Mouse (Mus musculus) forebrain, embryonic 12.5 days (tissue): Measurements from ENCODE around the gene Atp2b2. TPM values are rescaled to one million over a fixed set of nuclear protein-coding genes. Genes with fewer than 3 reads are reported as not detected.

Source experiments
- ATAC-seq: fragments of 200-750 bp; cut with Nextera tagmentation; 2 replicates; pipeline ENCODE4 v1.8.0; 2017; ENCODE audit warnings: moderate TSS enrichment; ENCODE audit not compliant: low FRiP score
- H3K27ac ChIP-seq: fragments of 300-500 bp; sonication (generic); 2 replicates; pipeline ENCODE4 v1.5.1; 2016; ENCODE audit warnings: mild to moderate bottlenecking
- H3K27me3 ChIP-seq: fragments of 300-500 bp; sonication (generic); 2 replicates; pipeline ENCODE4 v1.6.1; 2016; ENCODE audit warnings: mild to moderate bottlenecking
- H3K36me3 ChIP-seq: fragments of 300-500 bp; sonication (generic); replicated peaks from 2 replicates; pipeline ENCODE4 v1.6.1; 2016; ENCODE audit warnings: mild to moderate bottlenecking
- H3K4me1 ChIP-seq: fragments of 300-500 bp; sonication (generic); 2 replicates; pipeline ENCODE4 v1.6.1; 2016
- H3K4me2 ChIP-seq: fragments of 300-500 bp; sonication (generic); 2 replicates; pipeline ENCODE4 v1.6.1; 2016; ENCODE audit warnings: mild to moderate bottlenecking, moderate library complexity
- H3K4me3 ChIP-seq: fragments of 300-500 bp; sonication (generic); replicated peaks from 2 replicates; pipeline ENCODE4 v1.5.1; 2016; ENCODE audit warnings: mild to moderate bottlenecking
- H3K9ac ChIP-seq: fragments of 300-500 bp; sonication (generic); 2 replicates; pipeline ENCODE4 v1.6.1; 2016; ENCODE audit warnings: mild to moderate bottlenecking
- H3K9me3 ChIP-seq: fragments of 300-500 bp; sonication (generic); 2 replicates; pipeline ENCODE4 v1.6.1; 2016
- WGBS: fragments of 180-500 bp; shearing (Covaris S2); methylation state at CpG from one replicate; pipeline ENCODE4 v1.1.7; 2016; 5-methylcytosine and 5-hydroxymethylcytosine counted together
- polyA plus RNA-seq: library from polyadenylated mRNA; unstranded; fragments of >200 nt; fragmentation: Nextera tagmentation; extraction: Ambion mirVana; gene quantifications from 2 replicates; pipeline ENCODE4 v1.2.1, GENCODE M21; 2016

Gene Atp2b2
- polyA plus RNA-seq, result 8.0 and 8.5 TPM in 2 replicates

- Histone ChIP-seq H3K27ac (no peak within 1 kb of the TSS), H3K9ac (peak within 1 kb of the TSS; percentile 63), H3K4me3 (peak within 1 kb of the TSS; percentile 61), H3K36me3 (no peaks in the 10 kb centered on the region), H3K27me3 (peaks cover 65% of the 10 kb centered on the region), H3K4me1 (peaks cover 7% of the 10 kb centered on the region), H3K9me3 (no peaks in the 10 kb centered on the region), H3K4me2 (peak within 1 kb of the TSS; percentile 100)
- 25% methylated on average over 12 of the region's 12 CpGs for WGBS
- no peak for ATAC-seq
These were observed at the start of gene Atp2b2 for GRCm38 (mm10) chr6:114042332-114042731. Gene Atp2b2 (minus strand): TSS chr6:114042613.

DNA sequence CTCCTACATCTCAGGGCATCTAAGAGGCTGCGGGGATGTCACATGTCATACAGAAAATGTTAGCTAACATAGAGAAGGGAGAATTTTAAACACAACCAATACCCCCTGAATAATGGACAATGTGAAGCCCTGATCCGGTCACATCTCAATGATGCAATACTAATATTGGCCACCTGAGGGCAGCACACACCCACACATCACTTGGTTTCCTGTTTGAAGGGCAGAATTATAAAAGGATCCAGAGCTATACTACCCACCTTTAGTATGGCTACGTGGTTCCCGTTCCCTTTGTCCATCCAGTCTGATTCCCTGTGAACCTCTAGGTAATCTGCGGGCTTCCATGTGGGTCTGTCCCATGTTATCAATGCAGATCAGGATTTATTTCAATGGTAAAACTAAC is 47.2 kb upstream of the Atp2b2 start:
- H3K27ac ChIP-seq, result no peak overlapping the region
- no peak overlapping the region for H3K4me3 ChIP-seq
- no peak overlapping the region for H3K9ac ChIP-seq
- no peak overlapping the region for H3K4me2 ChIP-seq
- H3K36me3 ChIP-seq, result no peaks in the 10 kb centered on the region
- peaks cover 20% of the 10 kb centered on the region for H3K27me3 ChIP-seq
- WGBS, result 13% methylated on average over 5 of the region's 5 CpGs
- H3K9me3 ChIP-seq, result no peaks in the 10 kb centered on the region
- peaks cover 18% of the 10 kb centered on the region for H3K4me1 ChIP-seq
- peak; percentile 49; the same call in 1 of the 2 replicates for ATAC-seq

DNA sequence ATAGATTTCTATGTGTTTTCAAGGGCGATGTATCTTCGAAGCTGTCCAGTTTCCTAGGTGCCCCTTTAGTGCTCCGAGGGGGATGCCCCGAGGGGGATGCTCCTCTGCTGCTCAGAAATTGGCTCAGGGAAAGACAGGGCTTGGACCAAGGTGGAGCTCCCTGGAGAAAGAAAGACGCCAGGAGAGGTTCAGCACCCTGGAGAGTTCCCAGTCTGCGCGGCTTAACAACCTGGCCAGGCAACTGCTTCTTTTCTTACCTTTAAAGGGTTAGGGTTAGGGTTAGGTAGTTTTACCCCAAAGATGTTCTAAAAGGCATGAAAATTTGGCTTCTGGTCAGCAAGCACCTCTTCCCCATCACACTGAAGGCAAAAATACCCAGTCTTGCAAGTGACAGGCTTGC is 44.7 kb upstream of the Atp2b2 start:
- Histone ChIP-seq H3K4me2 (no peak overlapping the region), H3K9me3 (no peaks in the 10 kb centered on the region), H3K9ac (no peak overlapping the region), H3K4me3 (no peak overlapping the region), H3K27ac (no peak overlapping the region), H3K27me3 (peaks cover 20% of the 10 kb centered on the region), H3K36me3 (no peaks in the 10 kb centered on the region), H3K4me1 (peaks cover 2% of the 10 kb centered on the region; the same call in 1 of the 2 replicates)
- no peak for ATAC-seq
- WGBS, result 26% methylated on average over 7 of the region's 7 CpGs

DNA sequence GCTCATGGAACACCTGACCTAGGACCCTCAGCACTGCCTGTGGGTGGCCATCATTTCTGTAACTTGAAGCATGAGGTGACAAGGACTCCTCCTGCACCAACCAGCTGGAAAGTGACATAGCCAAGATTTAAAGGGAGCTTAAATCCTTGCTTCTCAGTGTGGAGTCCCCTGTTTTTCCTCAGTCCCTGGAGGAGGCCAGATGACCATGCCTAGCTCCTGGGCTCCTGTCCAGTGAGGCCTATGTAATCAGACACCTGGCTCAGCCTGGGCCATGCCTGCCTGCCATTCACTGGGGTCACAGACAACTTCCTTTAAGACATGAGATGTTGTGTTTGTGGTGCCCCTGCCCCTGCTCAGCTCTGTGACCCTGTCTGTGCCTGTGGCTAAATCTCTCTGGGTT is 36.1 kb upstream of the Atp2b2 start:
- ATAC-seq, result no peak
- Histone ChIP-seq H3K27me3 (no peaks in the 10 kb centered on the region; the same call in 1 of the 2 replicates), H3K4me3 (no peak overlapping the region), H3K36me3 (no peaks in the 10 kb centered on the region), H3K9me3 (no peaks in the 10 kb centered on the region), H3K4me2 (no peak overlapping the region), H3K9ac (no peak overlapping the region), H3K27ac (no peak overlapping the region), H3K4me1 (no peaks in the 10 kb centered on the region)

- 69% methylated on average over 3 of the region's 3 CpGs for WGBS
- H3K27ac ChIP-seq, result no peak overlapping the region
- no peak overlapping the region for H3K9ac ChIP-seq
- H3K36me3 ChIP-seq, result no peaks in the 10 kb centered on the region
- H3K4me1 ChIP-seq, result no peaks in the 10 kb centered on the region
- no peaks in the 10 kb centered on the region; the same call in 1 of the 2 replicates for H3K27me3 ChIP-seq
- no peak overlapping the region for H3K4me2 ChIP-seq
- ATAC-seq, result no peak
- no peaks in the 10 kb centered on the region for H3K9me3 ChIP-seq
- H3K4me3 ChIP-seq, result no peak overlapping the region
These were observed 34.1 kb upstream of the Atp2b2 start for GRCm38 (mm10) chr6:114076560-114076959.

- no peaks in the 10 kb centered on the region for H3K4me1 ChIP-seq
- H3K36me3 ChIP-seq, result no peaks in the 10 kb centered on the region
- no peak overlapping the region for H3K4me2 ChIP-seq
- H3K4me3 ChIP-seq, result no peak overlapping the region
- ATAC-seq, result no peak
- H3K9ac ChIP-seq, result no peak overlapping the region
- 67% methylated on average over 5 of the region's 5 CpGs for WGBS
- H3K27ac ChIP-seq, result no peak overlapping the region
- H3K9me3 ChIP-seq, result no peaks in the 10 kb centered on the region
- no peaks in the 10 kb centered on the region; the same call in 1 of the 2 replicates for H3K27me3 ChIP-seq
These were observed 33.6 kb upstream of the Atp2b2 start for GRCm38 (mm10) chr6:114076061-114076460.

GRCm38 (mm10) chr6:114074929-114075328 is 32.5 kb upstream of the Atp2b2 start:
- ATAC-seq, result no peak
- Histone ChIP-seq H3K27me3 (no peaks in the 10 kb centered on the region; the same call in 1 of the 2 replicates), H3K27ac (no peak overlapping the region), H3K4me1 (no peaks in the 10 kb centered on the region), H3K36me3 (no peaks in the 10 kb centered on the region), H3K4me3 (no peak overlapping the region), H3K9ac (no peak overlapping the region), H3K4me2 (no peak overlapping the region), H3K9me3 (no peaks in the 10 kb centered on the region)
- 63% methylated on average over 10 of the region's 10 CpGs for WGBS

- H3K27ac ChIP-seq, result no peak overlapping the region
- no peak overlapping the region for H3K4me3 ChIP-seq
- H3K27me3 ChIP-seq, result no peaks in the 10 kb centered on the region; the same call in 1 of the 2 replicates
- no peak overlapping the region for H3K4me2 ChIP-seq
- H3K9ac ChIP-seq, result no peak overlapping the region
- H3K9me3 ChIP-seq, result no peaks in the 10 kb centered on the region
- H3K36me3 ChIP-seq, result no peaks in the 10 kb centered on the region
- no peak for ATAC-seq
- 41% methylated on average over 1 of the region's 1 CpGs for WGBS
- no peaks in the 10 kb centered on the region for H3K4me1 ChIP-seq
These were observed 31.8 kb upstream of the Atp2b2 start for GRCm38 (mm10) chr6:114074256-114074655.

DNA sequence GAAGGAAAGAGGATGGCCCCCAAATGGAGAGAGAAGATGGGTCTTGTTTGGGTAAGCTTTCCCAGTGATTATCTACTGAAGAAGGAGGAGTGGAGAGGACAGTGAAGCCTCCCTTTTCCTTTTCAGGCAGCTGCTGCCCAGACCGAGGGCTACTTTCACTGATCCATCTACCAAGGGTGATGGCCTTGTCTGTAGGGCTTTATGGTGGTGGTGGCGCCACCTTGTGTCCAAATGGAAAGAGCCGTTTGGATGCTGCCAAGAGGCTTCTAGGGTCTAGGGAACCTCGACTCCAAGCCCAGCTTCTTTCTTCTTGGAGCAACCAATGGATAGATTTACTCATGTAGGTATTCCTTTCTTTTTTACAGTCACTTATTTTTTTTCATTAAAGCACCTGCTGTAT is 29.2 kb upstream of the Atp2b2 start:
- Histone ChIP-seq H3K27ac (no peak overlapping the region), H3K27me3 (no peaks in the 10 kb centered on the region; the same call in 1 of the 2 replicates), H3K36me3 (no peaks in the 10 kb centered on the region), H3K9ac (no peak overlapping the region), H3K4me2 (no peak overlapping the region), H3K9me3 (no peaks in the 10 kb centered on the region), H3K4me3 (no peak overlapping the region), H3K4me1 (no peaks in the 10 kb centered on the region)
- 0 out of 2 replicates have a peak, but pooled peaks have one; percentile 23 for ATAC-seq
- 5% methylated on average over 4 of the region's 4 CpGs for WGBS

DNA sequence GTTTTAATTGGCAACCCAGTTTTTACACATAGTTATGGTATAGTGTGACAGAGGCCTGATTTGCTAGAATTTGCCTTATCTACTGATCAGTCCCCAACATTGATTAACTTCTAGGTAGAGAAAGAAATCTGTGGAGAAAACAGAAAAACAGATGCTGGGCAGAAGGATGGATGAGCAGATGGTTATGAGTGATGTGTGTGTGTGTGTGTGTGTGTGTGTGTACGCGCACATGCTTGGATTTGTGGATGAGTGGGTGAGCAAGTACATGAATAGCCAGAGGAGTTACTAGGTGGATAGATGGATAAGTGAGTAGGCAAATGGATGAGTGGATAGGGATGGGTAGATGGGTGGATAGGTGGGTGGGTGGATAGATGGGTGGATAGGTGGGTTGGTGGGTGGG is 20.7 kb upstream of the Atp2b2 start:
- no peaks in the 10 kb centered on the region for H3K27me3 ChIP-seq
- no peaks in the 10 kb centered on the region for H3K36me3 ChIP-seq
- no peak overlapping the region for H3K27ac ChIP-seq
- no peaks in the 10 kb centered on the region for H3K4me1 ChIP-seq
- no peak overlapping the region for H3K4me3 ChIP-seq
- H3K9ac ChIP-seq, result no peak overlapping the region
- H3K9me3 ChIP-seq, result no peaks in the 10 kb centered on the region
- H3K4me2 ChIP-seq, result no peak overlapping the region
- no peak for ATAC-seq
- WGBS, result 90% methylated on average over 2 of the region's 2 CpGs

DNA sequence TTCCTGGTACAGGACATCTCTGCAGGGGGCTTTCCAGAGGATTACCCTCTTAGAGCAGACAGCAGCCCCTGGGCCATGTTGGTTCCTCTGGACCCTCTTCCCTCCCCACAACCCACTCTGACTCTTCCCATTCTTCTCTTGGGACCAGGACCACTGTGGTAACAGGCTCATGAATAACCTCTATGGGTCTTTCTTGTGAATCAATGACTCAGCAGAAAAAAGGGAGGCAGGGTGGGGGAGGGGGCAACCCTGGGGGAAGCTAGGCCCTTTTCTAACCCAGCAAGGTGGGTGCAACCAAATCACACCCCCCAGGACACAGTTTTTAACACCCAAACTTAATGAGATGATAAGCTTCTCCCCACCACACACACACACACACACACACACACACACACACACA is 20.3 kb upstream of the Atp2b2 start:
- no peak overlapping the region for H3K27ac ChIP-seq
- no peak overlapping the region for H3K4me2 ChIP-seq
- no peaks in the 10 kb centered on the region for H3K9me3 ChIP-seq
- no peaks in the 10 kb centered on the region for H3K27me3 ChIP-seq
- no peak overlapping the region for H3K9ac ChIP-seq
- no peak overlapping the region for H3K4me3 ChIP-seq
- ATAC-seq, result no peak
- H3K4me1 ChIP-seq, result no peaks in the 10 kb centered on the region
- no peaks in the 10 kb centered on the region for H3K36me3 ChIP-seq

DNA sequence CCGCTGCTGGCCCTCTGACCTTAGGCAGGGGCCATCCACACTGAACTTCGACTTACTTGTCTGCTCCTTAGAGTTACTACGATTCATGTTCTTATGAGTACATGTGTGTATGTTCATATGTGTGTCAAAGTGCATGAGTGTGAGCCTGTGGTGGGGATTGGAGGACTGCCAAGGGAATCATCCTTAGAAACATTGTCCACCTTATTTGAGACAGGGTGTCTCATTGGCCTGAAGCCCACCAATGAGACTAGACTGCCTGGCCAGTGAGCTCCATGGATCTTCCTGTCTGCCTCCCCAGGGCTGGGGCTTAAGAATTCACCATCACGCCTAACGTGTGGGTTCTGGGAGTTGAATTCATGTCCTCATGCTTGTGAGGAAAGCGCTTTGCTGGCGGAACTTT is 16.8 kb upstream of the Atp2b2 start:
- H3K27ac ChIP-seq, result no peak overlapping the region
- ATAC-seq, result no peak

DNA sequence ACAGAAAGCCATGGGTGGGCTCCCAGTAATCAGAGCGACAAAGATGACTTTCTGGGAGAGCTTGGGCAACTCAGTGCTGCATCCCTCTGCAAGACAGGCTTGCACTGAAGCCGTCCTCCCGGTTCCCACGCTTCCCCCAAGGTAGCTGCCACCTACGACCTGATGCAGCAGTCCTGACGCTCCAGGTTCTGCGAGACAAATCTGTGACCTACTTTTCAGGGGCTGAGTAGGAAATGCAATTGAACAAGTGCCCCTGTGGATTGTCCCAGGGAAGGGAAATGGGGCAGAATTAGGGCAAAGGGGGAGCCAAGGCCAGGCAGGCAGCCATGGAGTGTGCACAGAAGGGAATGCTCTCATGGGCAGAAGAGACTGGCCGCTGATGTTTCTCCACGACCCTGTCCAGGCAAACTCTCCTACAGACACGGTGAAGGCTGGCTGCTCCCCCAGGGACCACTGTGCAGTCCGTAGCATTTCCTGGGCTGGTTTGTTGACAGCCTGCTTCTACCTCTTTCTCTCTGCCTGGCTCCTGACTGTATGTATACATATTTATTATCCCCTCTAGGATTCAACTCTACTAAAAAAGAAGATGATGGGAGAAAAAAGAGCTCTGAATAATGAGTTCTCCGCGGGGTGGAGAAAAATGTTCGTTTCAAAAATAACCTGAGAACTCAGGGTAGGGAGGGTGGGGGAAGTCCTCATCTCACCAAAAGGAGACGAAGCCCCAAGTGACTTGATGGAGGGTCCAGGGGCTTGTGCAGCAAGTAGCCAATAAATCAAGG is 15.8 kb upstream of the Atp2b2 start:
- Histone ChIP-seq H3K4me3 (no peak overlapping the region), H3K4me2 (no peak overlapping the region), H3K9me3 (no peaks in the 10 kb centered on the region), H3K4me1 (no peaks in the 10 kb centered on the region), H3K27me3 (no peaks in the 10 kb centered on the region), H3K9ac (no peak overlapping the region), H3K36me3 (no peaks in the 10 kb centered on the region), H3K27ac (no peak overlapping the region)
- 73% methylated on average over 15 of the region's 15 CpGs for WGBS
- ATAC-seq, result no peak

More for the DNA sequence above, 16.8 kb upstream of the Atp2b2 start:
- no peaks in the 10 kb centered on the region for H3K36me3 ChIP-seq
- H3K9me3 ChIP-seq, result no peaks in the 10 kb centered on the region
- H3K27me3 ChIP-seq, result no peaks in the 10 kb centered on the region
- no peak overlapping the region for H3K4me3 ChIP-seq
- H3K9ac ChIP-seq, result no peak overlapping the region
- H3K4me2 ChIP-seq, result no peak overlapping the region
- no peaks in the 10 kb centered on the region for H3K4me1 ChIP-seq
- 88% methylated on average over 7 of the region's 7 CpGs for WGBS
